Mouse (Mus musculus) lung, postnatal 0 days (tissue): ENCODE measurements around the gene Dpagt1. TPM values are rescaled to one million over a fixed set of nuclear protein-coding genes. Genes with fewer than 3 reads are reported as not detected.

Experiments
- ATAC-seq: fragments of 200-750 bp; cut with Nextera tagmentation; 2 replicates; pipeline ENCODE4 v1.8.0; 2017; ENCODE audit warnings: moderate library complexity
- DNase-seq: peaks from one replicate; pipeline ENCODE4 v3.0.0-alpha.2; 2016; ENCODE audit warnings: low spot score
- H3K27ac ChIP-seq: fragments of 300-500 bp; sonication (generic); 2 replicates; pipeline ENCODE4 v1.5.1; 2014; ENCODE audit warnings: antibody characterized with exemption, mild to moderate bottlenecking, low read length, mixed read lengths
- H3K27me3 ChIP-seq: fragments of 300-500 bp; sonication (generic); replicated peaks from 2 replicates; pipeline ENCODE4 v1.6.1; 2014; ENCODE audit warnings: low read length, mixed read lengths; ENCODE audit not compliant: insufficient read depth
- H3K36me3 ChIP-seq: fragments of 300-500 bp; sonication (generic); 2 replicates; pipeline ENCODE4 v1.6.1; 2014; ENCODE audit warnings: low read length, mixed read lengths; ENCODE audit not compliant: insufficient read depth
- H3K4me1 ChIP-seq: fragments of 300-500 bp; sonication (generic); 2 replicates; pipeline ENCODE4 v1.6.1; 2014; ENCODE audit warnings: antibody characterized with exemption, low read depth, low read length, mixed read lengths; ENCODE audit not compliant: insufficient read depth
- H3K4me2 ChIP-seq: fragments of 300-500 bp; sonication (generic); replicated peaks from 2 replicates; pipeline ENCODE4 v1.6.1; 2014; ENCODE audit warnings: low read depth, mild to moderate bottlenecking, low read length, moderate library complexity, mixed read lengths
- H3K4me3 ChIP-seq: fragments of 300-500 bp; sonication (generic); 2 replicates; pipeline ENCODE4 v1.5.1; 2014; ENCODE audit warnings: low read depth, low read length
- H3K9ac ChIP-seq: fragments of 300-500 bp; sonication (generic); replicated peaks from 2 replicates; pipeline ENCODE4 v1.6.1; 2014; ENCODE audit warnings: low read depth, mild to moderate bottlenecking
- H3K9me3 ChIP-seq: fragments of 300-500 bp; sonication (generic); 2 replicates; pipeline ENCODE4 v1.6.1; 2016; ENCODE audit warnings: low read length, mixed read lengths
- CTCF ChIP-seq: IDR thresholded peaks from 2 replicates; pipeline ENCODE4 v1.5.1; 2016; ENCODE audit warnings: antibody characterized with exemption, mild to moderate bottlenecking
- EP300 ChIP-seq: IDR thresholded peaks from 2 replicates; pipeline ENCODE4 v1.6.1; 2016; ENCODE audit warnings: antibody characterized with exemption, mild to moderate bottlenecking, control low read depth
- WGBS: fragments of 180-500 bp; shearing (Covaris S2); extraction: QIAGEN DNeasy Blood & Tissue Kit; methylation state at CpG from one replicate; pipeline ENCODE4 v1.1.7; 2014; 5-methylcytosine and 5-hydroxymethylcytosine counted together
- polyA plus RNA-seq: library from polyadenylated mRNA; unstranded; fragments of >200 nt; fragmentation: Nextera tagmentation; extraction: Ambion mirVana; gene quantifications from 2 replicates; pipeline ENCODE4 v1.2.1, GENCODE M21; 2015

Gene Dpagt1
- polyA plus RNA-seq, 1 experiment from 2014 or later = 42.1 TPM

- H3K9ac ChIP-seq = no peak overlapping the region
- ATAC-seq (no peak), DNase-seq (no peak)
- WGBS = 93% methylated on average over 18 of the region's 18 CpGs
- H3K27me3 ChIP-seq = no peaks in the 10 kb centered on the region
- peaks cover 9% of the 10 kb centered on the region; the same call in 1 of the 2 replicates for H3K4me1 ChIP-seq
- no peak overlapping the region for H3K4me3 ChIP-seq
- H3K36me3 ChIP-seq = peaks cover 20% of the 10 kb centered on the region
- no peak for TF ChIP-seq EP300
- no peak for TF ChIP-seq CTCF
- H3K9me3 ChIP-seq = no peaks in the 10 kb centered on the region
- H3K4me2 ChIP-seq = no peak overlapping the region
- no peak overlapping the region for H3K27ac ChIP-seq
Observed at GRCm38 (mm10) chr9:44314910-44315309, 10.9 kb upstream of the Dpagt1 start.

GRCm38 (mm10) chr9:44317452-44317851 is 8.4 kb upstream of the Dpagt1 start:
- 0 out of 2 replicates have a peak overlapping the region, but pooled peaks have one; percentile 8 for H3K4me2 ChIP-seq
- ATAC-seq (no peak), DNase-seq (no peak)
- 69% methylated on average over 4 of the region's 4 CpGs for WGBS
- H3K27ac ChIP-seq = no peak overlapping the region
- no peak overlapping the region for H3K9ac ChIP-seq
- H3K36me3 ChIP-seq = peaks cover 20% of the 10 kb centered on the region
- TF ChIP-seq CTCF (no peak), EP300 (no peak)
- H3K4me3 ChIP-seq = no peak overlapping the region
- H3K27me3 ChIP-seq = no peaks in the 10 kb centered on the region
- H3K4me1 ChIP-seq = peaks cover 16% of the 10 kb centered on the region
- H3K9me3 ChIP-seq = no peaks in the 10 kb centered on the region

GRCm38 (mm10) chr9:44318076-44318825 is 7.6 kb upstream of the Dpagt1 start:
- ATAC-seq (no peak), DNase-seq (no peak)
- Histone ChIP-seq H3K4me3 (peak overlapping the region; percentile 69; the same call in 1 of the 2 replicates), H3K4me1 (peaks cover 16% of the 10 kb centered on the region), H3K27me3 (no peaks in the 10 kb centered on the region), H3K9ac (no peak overlapping the region), H3K4me2 (peak overlapping the region; percentile 89), H3K36me3 (peaks cover 17% of the 10 kb centered on the region), H3K27ac (peak overlapping the region; percentile 9; the same call in 1 of the 2 replicates), H3K9me3 (no peaks in the 10 kb centered on the region)
- TF ChIP-seq EP300 (no peak), CTCF (no peak; the same call in 1 of the 2 replicates)
- 43% methylated on average over 5 of the region's 5 CpGs for WGBS

GRCm38 (mm10) chr9:44318826-44319095 is 7.1 kb upstream of the Dpagt1 start:
- peak overlapping the region; percentile 89 for H3K4me2 ChIP-seq
- peaks cover 16% of the 10 kb centered on the region for H3K4me1 ChIP-seq
- WGBS = 31% methylated on average over 3 of the region's 3 CpGs
- ATAC-seq (no peak), DNase-seq (no peak)
- TF ChIP-seq EP300 (no peak), CTCF (no peak)
- H3K27me3 ChIP-seq = no peaks in the 10 kb centered on the region
- H3K27ac ChIP-seq = no peak overlapping the region
- H3K4me3 ChIP-seq = peak overlapping the region; percentile 69
- H3K9ac ChIP-seq = no peak overlapping the region
- H3K9me3 ChIP-seq = no peaks in the 10 kb centered on the region
- H3K36me3 ChIP-seq = peaks cover 12% of the 10 kb centered on the region; the same call in 1 of the 2 replicates

- DNase-seq = peak; percentile 28
- Histone ChIP-seq H3K4me3 (peak overlapping the region; percentile 69), H3K9ac (peak overlapping the region; percentile 73), H3K4me2 (peak overlapping the region; percentile 89), H3K9me3 (no peaks in the 10 kb centered on the region), H3K4me1 (peaks cover 16% of the 10 kb centered on the region), H3K27ac (peak overlapping the region; percentile 57), H3K36me3 (peaks cover 8% of the 10 kb centered on the region; the same call in 1 of the 2 replicates), H3K27me3 (no peaks in the 10 kb centered on the region)
- ATAC-seq = no peak
- 2% methylated on average over 37 of the region's 37 CpGs for WGBS
- TF ChIP-seq CTCF (no peak), EP300 (no peak)
Observed at GRCm38 (mm10) chr9:44319105-44319886, 6.5 kb upstream of the Dpagt1 start.
